Mouse (Mus musculus): ENCODE results near the gene Olfr108.

DNA sequence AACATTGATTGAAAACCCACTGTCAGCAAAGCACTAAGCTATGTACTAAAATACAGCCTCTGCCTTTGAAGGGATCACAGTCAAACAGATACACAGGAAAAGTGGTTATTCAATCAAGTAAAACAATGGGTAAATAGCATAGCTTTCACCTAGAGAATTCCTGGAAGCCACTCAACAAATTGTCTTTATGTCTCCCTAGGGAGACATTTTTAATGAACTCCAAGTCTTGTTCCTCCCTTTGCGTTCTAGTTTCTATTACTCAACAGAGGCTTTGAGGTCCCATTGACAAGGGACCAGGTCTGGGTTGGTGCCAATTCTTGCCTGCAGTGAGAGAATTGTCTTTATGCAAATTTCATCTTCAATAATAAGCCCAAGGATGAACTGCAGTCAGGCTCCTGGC is at the start of gene Olfr108:
- TF ChIP-seq CTCF (IDR thresholded peaks at IDR 0.05; ENCODE audit: borderline replicate concordance, insufficient read depth, low read depth, low read length) (no peak), POLR2A (IDR thresholded peaks at IDR 0.05; ENCODE audit: borderline replicate concordance, insufficient read depth, low read length) (no peak)

Data from cerebellum, adult 2 months (tissue).